Mouse (Mus musculus): Measurements from ENCODE around the gene Gramd1b.

Gramd1b gene

GRCm38 (mm10) chr9:40269103-40269861, 261.9 kb downstream of the Gramd1b start, which contains the start of gene Scn3b:
TSS of gene Scn3b (plus strand) at chr9:40269217.
- DNase-seq (ENCODE audit: low spot score in 2 of 2) = no peak

GRCm38 (mm10) chr9:40268748-40269102, 262.5 kb downstream of the Gramd1b start:
- DNase-seq (ENCODE audit: low spot score in 2 of 2) = no peak

- DNase-seq (ENCODE audit: low spot score in 2 of 2) = no peak
Observed at GRCm38 (mm10) chr9:40268040-40268747, 263.0 kb downstream of the Gramd1b start.

GRCm38 (mm10) chr9:40263874-40264273, 267.3 kb downstream of the Gramd1b start:
- no peak for DNase-seq (ENCODE audit: low spot score in 2 of 2)

GRCm38 (mm10) chr9:40252459-40252858, 278.7 kb downstream of the Gramd1b start:
- DNase-seq (ENCODE audit: low spot score in 2 of 2) = no peak

DNA sequence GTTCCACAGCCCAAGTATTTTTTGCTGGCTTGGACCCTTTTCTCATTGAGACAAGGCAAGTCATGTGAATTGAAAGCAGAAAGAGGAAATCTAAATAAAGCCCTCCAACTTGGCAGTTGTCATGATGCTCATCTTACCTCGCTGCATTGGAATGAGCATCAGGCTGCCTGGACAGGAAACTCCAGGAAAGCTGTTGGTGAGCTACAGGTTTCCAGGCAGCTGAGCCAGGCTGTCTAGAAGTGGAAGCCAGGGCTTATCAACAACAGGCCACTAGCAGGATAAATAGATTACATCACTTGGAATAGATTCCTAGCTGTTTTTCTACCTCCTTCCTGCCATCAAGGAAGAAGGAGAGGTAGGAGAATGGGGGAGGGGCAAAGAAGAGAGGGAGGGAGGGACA, 282.1 kb downstream of the Gramd1b start:
- DNase-seq (ENCODE audit: low spot score in 2 of 2) = no peak

- no peak for DNase-seq (ENCODE audit: low spot score in 2 of 2)
Observed at GRCm38 (mm10) chr9:40246702-40247101, 284.5 kb downstream of the Gramd1b start.

GRCm38 (mm10) chr9:40245974-40246665, 285.1 kb downstream of the Gramd1b start:
- DNase-seq (ENCODE audit: low spot score in 2 of 2) = no peak

GRCm38 (mm10) chr9:40245466-40245865, 285.7 kb downstream of the Gramd1b start:
- DNase-seq (ENCODE audit: low spot score in 2 of 2) = no peak
